Mouse (Mus musculus) forebrain, embryonic 12.5 days (tissue): ENCODE measurements at regions not wholly inside any gene's neighbourhood (a gene's known extent, or its start where the extent isn't known, plus 50 kb on each side); places are given as distances from the start of the nearest gene placed in this dataset.

ENCODE experiments used
- ATAC-seq: fragments of 200-750 bp; cut with Nextera tagmentation; 2 replicates; pipeline ENCODE4 v1.8.0; 2017; ENCODE audit warnings: moderate TSS enrichment; ENCODE audit not compliant: low FRiP score
- H3K27ac ChIP-seq: fragments of 300-500 bp; sonication (generic); 2 replicates; pipeline ENCODE4 v1.5.1; 2016; ENCODE audit warnings: mild to moderate bottlenecking
- H3K27me3 ChIP-seq: fragments of 300-500 bp; sonication (generic); 2 replicates; pipeline ENCODE4 v1.6.1; 2016; ENCODE audit warnings: mild to moderate bottlenecking
- H3K36me3 ChIP-seq: fragments of 300-500 bp; sonication (generic); replicated peaks from 2 replicates; pipeline ENCODE4 v1.6.1; 2016; ENCODE audit warnings: mild to moderate bottlenecking
- H3K4me1 ChIP-seq: fragments of 300-500 bp; sonication (generic); 2 replicates; pipeline ENCODE4 v1.6.1; 2016
- H3K4me2 ChIP-seq: fragments of 300-500 bp; sonication (generic); 2 replicates; pipeline ENCODE4 v1.6.1; 2016; ENCODE audit warnings: mild to moderate bottlenecking, moderate library complexity
- H3K4me3 ChIP-seq: fragments of 300-500 bp; sonication (generic); replicated peaks from 2 replicates; pipeline ENCODE4 v1.5.1; 2016; ENCODE audit warnings: mild to moderate bottlenecking
- H3K9ac ChIP-seq: fragments of 300-500 bp; sonication (generic); 2 replicates; pipeline ENCODE4 v1.6.1; 2016; ENCODE audit warnings: mild to moderate bottlenecking
- H3K9me3 ChIP-seq: fragments of 300-500 bp; sonication (generic); 2 replicates; pipeline ENCODE4 v1.6.1; 2016
- WGBS: fragments of 180-500 bp; shearing (Covaris S2); methylation state at CpG from one replicate; pipeline ENCODE4 v1.1.7; 2016; 5-methylcytosine and 5-hydroxymethylcytosine counted together

DNA sequence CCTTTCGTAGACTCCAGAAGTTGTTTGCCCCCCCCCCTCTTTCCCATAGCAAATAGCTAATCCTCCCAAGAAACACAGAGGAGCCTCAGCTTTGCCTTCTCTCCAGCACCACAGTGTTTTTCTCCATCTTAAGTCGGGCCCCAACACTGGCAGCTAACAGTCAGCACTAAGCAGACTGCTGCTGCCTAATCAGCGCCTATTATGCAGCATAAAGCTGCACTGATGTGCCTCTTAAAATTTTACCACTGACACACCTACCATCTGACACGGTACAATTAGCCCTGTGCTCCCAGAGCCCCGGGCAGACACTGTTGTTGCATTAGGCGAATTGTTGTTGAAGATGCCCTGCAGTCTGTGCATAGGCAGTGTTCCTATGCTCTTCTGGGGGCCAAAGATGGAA lies 131.5 kb upstream of the Celf2 start:
- H3K4me2 ChIP-seq: no peak overlapping the region
- no peaks in the 10 kb centered on the region; the same call in 1 of the 2 replicates for H3K4me1 ChIP-seq
- no peaks in the 10 kb centered on the region for H3K36me3 ChIP-seq
- ATAC-seq: peak; percentile 65; the same call in 1 of the 2 replicates
- H3K27me3 ChIP-seq: no peaks in the 10 kb centered on the region
- no peak overlapping the region for H3K4me3 ChIP-seq
- no peak overlapping the region for H3K27ac ChIP-seq
- no peak overlapping the region for H3K9ac ChIP-seq
- H3K9me3 ChIP-seq: no peaks in the 10 kb centered on the region
- WGBS: 63% methylated on average over 6 of the region's 6 CpGs

DNA sequence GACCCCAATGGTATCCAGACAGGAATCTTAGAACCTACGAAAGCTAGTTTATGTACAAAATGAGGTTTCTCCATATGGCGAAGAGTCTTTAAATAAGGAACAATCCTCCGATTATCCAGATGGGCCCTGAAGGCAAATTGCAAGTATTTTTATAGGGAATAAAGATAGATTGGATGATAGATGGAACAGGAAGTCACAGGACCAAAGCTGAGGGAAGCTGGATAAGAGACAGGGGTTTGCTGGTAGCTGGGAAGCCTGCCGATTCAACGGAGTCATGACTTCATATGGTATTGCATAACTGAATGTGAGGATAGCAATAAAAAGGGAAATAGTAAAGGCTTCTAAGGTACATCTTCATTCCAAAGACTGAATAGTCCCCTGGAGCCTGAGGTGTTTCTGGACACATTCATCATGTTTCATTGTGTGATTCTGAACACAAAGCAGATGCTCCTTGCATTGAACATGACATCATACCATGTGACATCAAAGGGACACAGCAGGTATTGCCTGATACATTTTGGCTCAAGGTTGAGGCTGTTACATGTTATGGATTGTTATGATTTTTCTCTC lies 113.4 kb upstream of the Celf2 start:
- Histone ChIP-seq H3K27ac (no peak overlapping the region), H3K4me2 (no peak overlapping the region), H3K27me3 (no peaks in the 10 kb centered on the region), H3K36me3 (no peaks in the 10 kb centered on the region), H3K4me1 (no peaks in the 10 kb centered on the region), H3K9me3 (no peaks in the 10 kb centered on the region), H3K9ac (no peak overlapping the region), H3K4me3 (no peak overlapping the region)
- no peak for ATAC-seq
- WGBS: 96% methylated on average over 5 of the region's 5 CpGs

DNA sequence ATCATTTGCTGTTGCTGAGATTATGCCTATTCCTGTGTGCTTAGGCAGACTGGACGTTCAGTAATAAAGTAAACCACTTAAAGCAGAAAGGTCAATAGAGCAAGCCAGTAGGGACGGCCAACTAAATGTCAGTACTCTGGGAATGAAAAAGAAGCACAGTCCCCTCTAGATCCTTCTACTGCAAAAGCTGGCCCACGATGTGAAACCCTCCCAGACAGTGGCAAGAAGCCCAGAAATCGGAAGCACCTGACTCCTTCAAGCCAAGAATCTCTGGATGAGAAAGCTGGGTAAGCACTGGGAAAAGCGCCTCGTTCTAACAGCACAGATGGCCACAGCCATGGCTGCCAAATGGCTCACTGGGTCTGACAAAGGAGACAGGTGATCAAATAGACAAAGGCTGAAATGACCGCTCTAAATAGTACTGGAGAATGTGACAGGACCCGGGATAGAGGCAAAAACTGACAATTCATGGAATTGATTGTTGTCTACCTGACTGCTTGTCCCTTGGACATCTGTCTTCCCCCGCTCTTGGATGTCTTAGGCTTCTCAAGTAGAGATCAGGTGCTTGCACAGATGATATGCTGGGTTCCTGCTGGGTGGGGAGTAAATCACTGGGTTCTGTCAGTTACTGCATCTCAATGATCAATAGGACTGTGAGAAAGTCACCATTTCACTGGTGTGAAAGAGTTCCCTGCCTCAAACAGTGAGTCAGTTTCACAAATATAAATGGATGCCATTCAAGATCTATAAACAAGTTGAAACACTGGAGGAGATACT lies 110.7 kb upstream of the Celf2 start:
- Histone ChIP-seq H3K4me2 (no peak overlapping the region), H3K36me3 (no peaks in the 10 kb centered on the region), H3K9me3 (no peaks in the 10 kb centered on the region), H3K9ac (no peak overlapping the region), H3K4me3 (no peak overlapping the region), H3K4me1 (no peaks in the 10 kb centered on the region), H3K27ac (no peak overlapping the region), H3K27me3 (no peaks in the 10 kb centered on the region)
- ATAC-seq: peak; percentile 6; the same call in 1 of the 2 replicates
- 80% methylated on average over 9 of the region's 9 CpGs for WGBS

DNA sequence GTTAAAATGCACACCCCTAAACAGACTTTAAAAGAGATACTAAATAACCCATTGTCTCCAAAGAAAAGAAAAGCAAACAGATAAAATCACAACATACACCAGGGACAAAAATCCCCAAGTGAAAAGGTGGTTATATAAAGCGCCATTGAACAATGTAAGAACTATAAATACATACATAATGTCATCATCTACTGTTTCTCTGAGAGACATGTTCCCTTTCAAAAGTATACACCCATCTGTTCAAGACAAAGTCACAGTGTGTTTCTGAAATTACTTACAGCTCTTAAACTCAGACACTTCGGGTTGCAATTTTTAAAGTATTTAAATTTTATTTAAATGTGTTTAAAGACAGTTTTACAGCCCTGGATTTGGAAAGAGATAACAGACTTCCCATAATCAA lies 68.8 kb upstream of the Celf2 start:
- no peak overlapping the region for H3K4me3 ChIP-seq
- no peak overlapping the region for H3K4me2 ChIP-seq
- 92% methylated on average over 2 of the region's 2 CpGs for WGBS
- ATAC-seq: no peak
- H3K4me1 ChIP-seq: no peaks in the 10 kb centered on the region
- H3K36me3 ChIP-seq: no peaks in the 10 kb centered on the region
- H3K9ac ChIP-seq: no peak overlapping the region
- H3K27ac ChIP-seq: no peak overlapping the region
- no peaks in the 10 kb centered on the region for H3K9me3 ChIP-seq
- no peaks in the 10 kb centered on the region for H3K27me3 ChIP-seq
